Mouse (Mus musculus) heart, adult 2 months (tissue): ENCODE data around the gene Zbtb7b. TPM values are rescaled to one million over a fixed set of nuclear protein-coding genes. Genes with fewer than 3 reads are reported as not detected.

ENCODE experiments used
- DNase-seq, 2 experiments: peaks; one replicate each; pipeline ENCODE4 v3.0.0; 2021
- H3K27ac ChIP-seq: fragments of 200-600 bp; 2 replicates; pipeline ENCODE4 v1.8.1; 2022
- H3K27me3 ChIP-seq: fragments of 200-500 bp; 2 replicates; pipeline ENCODE4 v1.6.1; 2012; ENCODE audit warnings: mild to moderate bottlenecking, low read length, inconsistent platforms, mixed read lengths; ENCODE audit not compliant: control insufficient read depth, insufficient read depth
- H3K36me3 ChIP-seq: fragments of 200-500 bp; 2 replicates; pipeline ENCODE4 v1.6.1; 2012; ENCODE audit warnings: low read length, inconsistent platforms; ENCODE audit not compliant: control insufficient read depth, insufficient read depth
- H3K4me1 ChIP-seq: fragments of 200-500 bp; 2 replicates; pipeline ENCODE4 v1.6.1; 2011; ENCODE audit warnings: low read length; ENCODE audit not compliant: control insufficient read depth, insufficient read depth
- H3K4me3 ChIP-seq: fragments of 200-600 bp; 2 replicates; pipeline ENCODE4 v1.8.1; 2022
- H3K79me2 ChIP-seq: fragments of 200-500 bp; replicated peaks from 2 replicates; pipeline ENCODE4 v1.6.1; 2012; ENCODE audit warnings: mild to moderate bottlenecking, inconsistent platforms, low read length, moderate library complexity, mixed read lengths; ENCODE audit not compliant: control insufficient read depth, insufficient read depth
- H3K9ac ChIP-seq: fragments of 200-500 bp; 2 replicates; pipeline ENCODE4 v1.6.1; 2012; ENCODE audit warnings: low read depth, mild to moderate bottlenecking, control low read depth, inconsistent platforms, low read length, mixed read lengths
- CTCF ChIP-seq: fragments of 200-600 bp; IDR thresholded peaks from 2 replicates; pipeline ENCODE4 v1.8.1; 2022; ENCODE audit warnings: antibody characterized with exemption, mild to moderate bottlenecking, moderate library complexity
- EP300 ChIP-seq: fragments of 200-500 bp; IDR thresholded peaks from 2 replicates; pipeline ENCODE4 v1.6.1; 2011; ENCODE audit warnings: low read depth, low read length, control low read depth; ENCODE audit not compliant: insufficient read depth
- POLR2A ChIP-seq: fragments of 200-500 bp; IDR thresholded peaks from 2 replicates; pipeline ENCODE4 v1.6.1; 2011; ENCODE audit warnings: mild to moderate bottlenecking, low read depth, low read length, control low read depth; ENCODE audit not compliant: insufficient read depth
- WGBS: fragments of 180-500 bp; shearing (Covaris S2); methylation state at CpG from one replicate; pipeline ENCODE4 v1.1.7; 2018; 5-methylcytosine and 5-hydroxymethylcytosine counted together
- intact Hi-C: fragments of 180-260 bp; cut with DNase I; formaldehyde crosslinking; loops from one replicate; pipeline ENCODE4 v1.15.1; 2025
- polyA plus RNA-seq: library from polyadenylated mRNA; depleted of rRNA; stranded (reverse); fragments of >200 nt; gene quantifications from 2 replicates; pipeline ENCODE4 v1.2.3, GENCODE M21; 2012
- total RNA-seq, 2 experiments: library from RNA; stranded (reverse); gene quantifications; 2 replicates each; pipeline ENCODE4 v1.2.3; 2021

Zbtb7b gene
- total and polyA plus RNA-seq, 3 experiments, result 20.5 to 23.4 (median 21.5) TPM

DNA sequence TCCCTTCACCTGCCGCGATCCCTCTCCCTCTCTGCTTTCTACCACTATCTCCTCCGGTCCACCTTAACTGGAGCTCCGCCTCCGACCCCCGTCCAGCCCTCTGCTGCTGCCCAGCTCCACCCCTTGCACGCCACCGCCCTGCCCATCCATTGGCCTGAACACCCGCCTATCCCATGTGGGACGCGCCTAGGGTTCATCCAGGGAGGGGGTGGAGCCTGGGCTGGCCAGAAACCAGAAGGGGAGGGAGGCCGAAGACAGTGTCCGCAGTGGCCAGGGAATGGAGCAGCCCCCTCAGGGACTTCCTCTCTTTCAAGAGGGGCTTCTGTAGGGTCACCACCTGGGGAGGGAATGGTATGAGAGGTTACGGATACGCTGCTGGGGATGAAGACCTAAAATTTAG is 971 bp downstream of the Zbtb7b start:
- WGBS, result 0% methylated on average over 15 of the region's 15 CpGs
- peak overlapping the region; percentile 99 for H3K27ac ChIP-seq
- peak overlapping the region; percentile 83 for H3K4me3 ChIP-seq
- no peaks in the 10 kb centered on the region for H3K79me2 ChIP-seq
- no peaks in the 10 kb centered on the region for H3K27me3 ChIP-seq
- TF ChIP-seq CTCF, result no peak
- peak; percentile 40; the same call in 1 of the 2 replicates for TF ChIP-seq EP300
- TF ChIP-seq POLR2A, result peak; percentile 90
- H3K9ac ChIP-seq, result peak overlapping the region; percentile 82
- DNase-seq, result peak; percentile 99
- peaks cover 9% of the 10 kb centered on the region for H3K4me1 ChIP-seq
- intact Hi-C loops, result loop anchor here (2.0 kb wide), 1 partner anchor 39 kb away; no protein-coding TSS in a partner anchor
- no peaks in the 10 kb centered on the region for H3K36me3 ChIP-seq

DNA sequence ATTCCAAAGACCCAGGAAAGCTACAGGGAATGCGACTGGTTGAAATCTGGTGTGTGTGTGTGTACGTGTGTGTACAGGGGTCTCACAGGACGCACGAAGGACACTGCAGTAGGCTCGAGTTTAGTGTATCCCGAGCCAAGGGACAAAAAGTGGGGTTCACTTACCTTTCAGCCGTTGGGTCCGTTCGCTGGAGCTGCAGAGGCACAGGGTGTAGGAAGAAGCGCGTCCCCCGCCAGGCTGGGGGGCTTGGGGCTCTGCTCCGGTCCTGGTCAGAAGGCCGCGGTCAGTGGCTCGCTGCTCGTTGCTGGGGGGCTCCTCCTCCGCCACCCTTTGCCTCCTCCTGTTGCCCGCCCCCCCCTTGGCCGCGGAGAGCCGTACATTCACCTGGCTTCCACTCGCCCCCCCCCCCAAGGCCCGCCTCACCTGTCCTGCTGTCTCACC is 1.7 kb downstream of the Zbtb7b start:
- intact Hi-C loops, result loop anchor here (2.0 kb wide), 1 partner anchor 38 kb away; no protein-coding TSS in a partner anchor
- Histone ChIP-seq H3K9ac (peak overlapping the region; percentile 75), H3K27ac (peak overlapping the region; percentile 94), H3K79me2 (no peaks in the 10 kb centered on the region), H3K4me1 (peaks cover 13% of the 10 kb centered on the region), H3K4me3 (peak overlapping the region; percentile 78), H3K27me3 (no peaks in the 10 kb centered on the region), H3K36me3 (no peaks in the 10 kb centered on the region)
- 0% methylated on average over 24 of the region's 24 CpGs for WGBS
- DNase-seq, result peak; percentile 61 to 67
- TF ChIP-seq POLR2A, result no peak
- no peak for TF ChIP-seq CTCF
- TF ChIP-seq EP300, result no peak

- peak overlapping the region; percentile 75 for H3K9ac ChIP-seq
- under 1% methylated on average over 53 of the region's 56 CpGs for WGBS
- peak; percentile 81 to 86 for DNase-seq
- intact Hi-C loops, result loop anchor here (2.0 kb wide), 1 partner anchor 37 kb away; no protein-coding TSS in a partner anchor
- H3K4me1 ChIP-seq, result peaks cover 13% of the 10 kb centered on the region
- H3K79me2 ChIP-seq, result no peaks in the 10 kb centered on the region; the same call in 1 of the 2 replicates
- no peaks in the 10 kb centered on the region for H3K36me3 ChIP-seq
- TF ChIP-seq CTCF (no peak), POLR2A (peak; percentile 53), EP300 (0 out of 2 replicates have a peak, but pooled peaks have one; percentile 26)
- H3K27me3 ChIP-seq, result no peaks in the 10 kb centered on the region
- H3K4me3 ChIP-seq, result peak overlapping the region; percentile 78
- H3K27ac ChIP-seq, result peak overlapping the region; percentile 94
These were observed 2.7 kb downstream of the Zbtb7b start for GRCm38 (mm10) chr3:89391663-89392511.

- 19% methylated on average over 19 of the region's 19 CpGs for WGBS
- peak overlapping the region; percentile 78 for H3K4me3 ChIP-seq
- peak overlapping the region; percentile 94 for H3K27ac ChIP-seq
- peaks cover 13% of the 10 kb centered on the region for H3K4me1 ChIP-seq
- DNase-seq, result peak; percentile 61 to 62
- no peaks in the 10 kb centered on the region; the same call in 1 of the 2 replicates for H3K79me2 ChIP-seq
- TF ChIP-seq POLR2A (no peak), EP300 (no peak), CTCF (no peak)
- H3K36me3 ChIP-seq, result no peaks in the 10 kb centered on the region
- H3K27me3 ChIP-seq, result no peaks in the 10 kb centered on the region
- intact Hi-C loops, result no loop called here
- H3K9ac ChIP-seq, result peak overlapping the region; percentile 75
These were observed 3.6 kb downstream of the Zbtb7b start for GRCm38 (mm10) chr3:89390699-89391662.

- Histone ChIP-seq H3K4me3 (no peak overlapping the region), H3K79me2 (no peaks in the 10 kb centered on the region; the same call in 1 of the 2 replicates), H3K27ac (peak overlapping the region; percentile 94), H3K4me1 (peaks cover 13% of the 10 kb centered on the region), H3K9ac (0 out of 2 replicates have a peak overlapping the region, but pooled peaks have one; percentile 20), H3K27me3 (no peaks in the 10 kb centered on the region), H3K36me3 (no peaks in the 10 kb centered on the region)
- intact Hi-C loops, result no loop called here
- peak; percentile 63 to 78 for DNase-seq
- TF ChIP-seq EP300, result peak; percentile 61; the same call in 1 of the 2 replicates
- peak; percentile 52; the same call in 1 of the 2 replicates for TF ChIP-seq POLR2A
- no peak for TF ChIP-seq CTCF
- WGBS, result 25% methylated on average over 5 of the region's 5 CpGs
These were observed 4.5 kb downstream of the Zbtb7b start for GRCm38 (mm10) chr3:89390111-89390515.
